Mouse (Mus musculus) ovary, postnatal 36 days (tissue): ENCODE measurements around the gene Exosc6.
"Not testable (repeated sequence)": the region's sequence is repeated elsewhere in the genome, so short reads cannot be mapped to it uniquely, and the experiment has no call there.

Experiments used
- DNase-seq: peaks from one replicate; pipeline ENCODE4 v3.0.0; 2022; ENCODE audit warnings: low spot score, mixed read lengths

The Exosc6 gene

DNA sequence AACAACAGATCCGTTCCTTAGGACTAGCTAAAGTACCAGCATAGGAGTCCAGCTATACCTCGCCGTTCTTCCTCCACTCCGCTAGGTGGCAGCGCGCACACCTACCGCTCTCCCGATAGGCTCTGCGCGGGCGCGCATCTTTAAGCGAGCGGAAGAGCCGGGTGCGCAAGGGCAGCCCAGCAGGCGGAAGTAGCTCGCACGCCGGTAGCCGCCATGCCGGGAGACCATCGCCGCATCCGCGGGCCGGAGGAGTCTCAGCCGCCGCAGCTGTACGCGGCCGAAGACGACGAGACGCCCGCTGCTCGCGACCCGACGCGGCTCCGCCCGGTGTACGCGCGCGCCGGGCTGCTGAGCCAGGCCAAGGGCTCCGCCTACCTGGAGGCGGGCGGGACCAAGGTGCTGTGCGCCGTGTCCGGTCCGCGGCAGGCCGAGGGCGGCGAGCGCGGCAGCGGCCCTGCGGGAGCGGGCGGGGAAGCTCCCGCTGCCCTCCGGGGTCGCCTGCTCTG is at the start of gene Exosc6:
Gene Exosc6 (plus strand): TSS at position 182 of the 506 bp plus-strand sequence.
- peak; percentile 92 for DNase-seq

GRCm38 (mm10) chr8:111010230-111010991 is 45.7 kb upstream of the Exosc6 start:
- DNase-seq = not testable (repeated sequence)

GRCm38 (mm10) chr8:111026609-111027008 is 29.5 kb upstream of the Exosc6 start:
- not testable (repeated sequence) for DNase-seq

- peak; percentile 85 for DNase-seq
Observed at GRCm38 (mm10) chr8:111027391-111027937, 28.7 kb upstream of the Exosc6 start.

DNA sequence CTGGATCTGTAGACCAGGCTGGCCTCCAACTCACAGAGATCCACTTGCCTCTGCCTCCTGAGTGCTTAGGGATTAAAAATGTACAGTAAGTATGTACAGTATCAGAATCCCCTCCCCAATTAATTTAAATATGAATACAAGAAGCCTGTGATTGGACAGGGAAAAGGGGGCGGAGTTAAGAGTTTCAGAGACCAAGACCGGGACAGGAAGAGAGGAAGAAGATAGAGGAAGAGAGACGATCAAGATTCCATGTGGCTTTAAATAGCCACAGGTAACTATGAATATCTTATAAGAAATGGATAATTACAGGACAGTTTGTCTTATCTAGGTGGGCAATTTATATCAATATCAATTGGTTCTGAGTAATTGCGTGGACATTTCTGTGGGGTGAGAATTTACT is 26.6 kb upstream of the Exosc6 start:
- no peak for DNase-seq

GRCm38 (mm10) chr8:111030045-111030444 is 26.1 kb upstream of the Exosc6 start:
- no peak for DNase-seq

GRCm38 (mm10) chr8:111031572-111031971 is 24.6 kb upstream of the Exosc6 start, which contains the start of gene Ddx19b:
Ddx19b (minus strand) TSS chr8:111031751.
- DNase-seq = no peak

DNA sequence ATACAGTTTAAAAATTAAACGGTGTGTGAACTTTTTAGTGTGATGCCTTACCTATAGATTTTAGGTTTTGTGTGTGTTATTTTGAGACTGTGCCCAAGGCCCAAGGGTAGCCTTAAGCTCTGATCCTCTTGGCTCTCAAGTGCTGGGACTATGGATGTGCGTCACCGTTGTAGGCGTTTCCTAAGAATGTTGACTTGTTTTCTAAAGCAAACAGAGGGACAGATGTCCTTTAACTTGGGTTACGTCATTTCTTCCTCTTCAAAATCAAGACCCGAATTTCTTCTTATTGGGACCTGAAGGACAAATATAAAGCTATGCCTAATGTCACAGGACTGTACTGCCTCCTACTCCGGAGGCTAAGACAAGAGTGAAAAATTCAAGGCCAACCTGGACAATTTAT is 23.2 kb upstream of the Exosc6 start, which contains the start of gene Aars:
Gene Aars (plus strand): TSS at position 229 of the 400 bp plus-strand sequence.
- no peak for DNase-seq

- DNase-seq = peak; percentile 89
Observed at GRCm38 (mm10) chr8:111033482-111034215, 22.5 kb upstream of the Exosc6 start.

DNA sequence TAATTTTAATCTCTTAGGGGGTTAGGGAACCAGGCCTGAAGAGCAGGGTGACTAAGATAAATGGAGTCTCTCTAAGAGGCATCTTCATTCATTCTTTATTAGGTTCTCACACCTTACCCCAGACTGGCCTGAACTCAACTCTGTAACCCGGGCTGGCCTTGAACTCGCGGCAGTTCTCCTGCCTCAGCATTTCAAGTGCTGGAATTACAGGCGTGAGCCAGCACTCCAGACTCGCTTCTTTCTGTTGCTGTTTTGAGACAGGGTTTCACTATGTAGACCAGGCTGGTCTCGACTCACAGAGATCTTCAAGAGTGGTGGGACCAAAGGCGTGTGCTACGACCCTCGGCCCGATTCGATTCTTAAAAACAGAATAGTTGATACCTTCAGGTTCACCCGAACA is 21.9 kb upstream of the Exosc6 start:
- no peak for DNase-seq

DNA sequence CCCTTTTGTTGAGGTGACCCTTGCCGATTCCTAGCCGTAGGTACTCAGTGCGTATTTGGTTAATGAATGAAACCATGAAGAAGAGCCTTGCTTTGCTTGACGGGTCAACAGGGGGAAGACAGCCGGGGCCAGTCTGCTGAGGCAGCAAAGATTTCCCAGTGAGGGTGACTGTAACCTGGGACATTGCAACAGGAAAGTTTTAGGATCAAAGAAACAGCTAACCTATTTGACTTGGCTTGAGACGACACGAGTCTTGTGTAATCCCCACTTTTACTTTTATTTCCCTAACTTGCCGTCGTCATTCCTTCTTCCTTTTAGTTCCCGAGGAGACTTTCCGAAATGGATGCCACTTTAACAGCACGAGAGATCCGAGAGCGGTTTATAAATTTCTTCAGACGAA is 19.5 kb upstream of the Exosc6 start:
- no peak for DNase-seq

- no peak for DNase-seq
Observed at GRCm38 (mm10) chr8:111042546-111042945, 13.6 kb upstream of the Exosc6 start.

DNA sequence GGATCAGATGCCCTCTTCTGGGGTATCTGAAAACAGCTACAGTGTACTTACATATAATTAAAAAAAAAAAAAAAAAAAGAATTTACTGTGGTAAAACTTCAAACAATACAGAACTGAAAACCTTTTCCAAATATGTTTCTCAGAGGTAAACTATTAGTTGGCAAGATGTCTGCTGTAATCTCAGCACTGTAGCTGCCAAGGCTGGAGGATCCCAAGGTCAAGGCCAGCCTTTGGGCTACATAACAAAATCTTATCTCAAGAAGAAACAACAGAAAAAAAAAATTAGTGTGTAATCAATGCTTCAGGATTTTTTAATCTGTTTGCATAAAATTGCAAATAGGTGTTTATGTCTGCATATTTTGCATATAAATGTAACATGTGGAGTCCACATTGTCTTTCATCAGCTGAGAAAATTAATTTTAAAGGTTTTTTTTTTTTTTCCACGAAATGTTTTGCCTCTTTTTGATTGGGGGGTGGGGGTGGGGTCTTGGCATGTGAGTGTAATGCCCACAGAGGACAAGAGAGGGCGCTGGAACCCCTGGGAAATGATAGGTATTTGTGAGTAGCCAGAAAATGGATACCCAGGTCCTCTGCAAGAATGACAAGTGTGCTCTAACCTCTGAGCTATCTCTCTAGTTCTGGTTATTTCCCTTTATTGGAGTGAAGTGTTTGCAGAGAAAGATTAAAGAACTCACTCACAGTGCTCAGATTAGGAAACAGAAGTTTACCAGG is 12.0 kb upstream of the Exosc6 start:
- no peak for DNase-seq

DNA sequence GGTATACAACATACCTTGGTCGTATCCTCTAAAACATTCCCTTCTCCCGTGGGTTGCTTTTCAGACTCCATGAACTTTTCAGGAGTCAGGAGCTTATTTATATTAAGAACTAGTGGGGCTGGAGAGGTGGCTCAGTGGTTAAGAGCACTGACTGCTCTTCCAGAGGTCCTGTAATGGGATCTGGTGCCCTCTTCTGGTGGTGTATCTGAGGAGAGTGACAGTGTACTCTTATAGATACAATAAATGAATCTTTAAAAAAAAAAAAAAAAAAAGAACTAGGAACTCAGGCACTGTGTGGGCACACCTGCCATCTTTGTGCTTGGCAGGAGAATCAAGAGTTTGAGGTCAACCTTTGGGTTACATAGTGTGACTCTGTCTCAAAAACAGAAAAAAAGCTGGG is 7.4 kb upstream of the Exosc6 start:
- no peak for DNase-seq

- no peak for DNase-seq
Observed at GRCm38 (mm10) chr8:111049106-111049505, 7.0 kb upstream of the Exosc6 start.

DNA sequence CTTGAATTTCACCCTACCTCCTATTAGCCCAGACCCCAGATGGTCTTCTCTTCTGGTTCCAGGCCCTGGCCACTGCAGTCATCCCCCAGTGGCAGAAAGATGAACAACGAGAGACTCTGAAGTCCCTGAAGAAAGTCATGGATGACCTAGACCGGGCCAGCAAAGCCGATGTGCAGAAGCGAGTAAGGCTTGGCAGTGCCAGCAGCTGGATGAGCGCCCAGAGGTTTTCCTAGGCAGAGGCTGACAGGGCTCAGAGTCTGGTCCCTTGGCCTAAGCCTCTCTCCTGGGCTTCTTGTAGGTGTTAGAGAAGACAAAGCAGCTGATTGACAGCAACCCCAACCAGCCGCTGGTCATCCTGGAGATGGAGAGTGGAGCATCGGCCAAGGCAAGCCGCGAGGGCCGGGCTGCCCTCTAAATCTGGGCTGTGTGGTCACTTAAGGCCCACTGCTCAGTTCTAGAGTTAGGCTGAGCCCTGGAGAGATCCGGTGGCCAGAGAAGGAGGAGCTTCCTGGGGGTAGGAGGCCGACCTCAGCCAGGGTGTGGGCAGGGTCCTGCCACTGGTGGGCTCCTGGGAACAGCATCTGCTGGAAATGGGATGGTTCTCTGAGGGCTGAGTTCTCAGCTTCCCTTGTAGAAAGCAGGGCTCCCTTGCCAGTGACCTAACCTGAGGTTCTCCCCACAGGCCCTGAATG is 2.2 kb upstream of the Exosc6 start:
- DNase-seq = peak; percentile 38

- DNase-seq = no peak
Observed at GRCm38 (mm10) chr8:111055031-111055634, 1.0 kb upstream of the Exosc6 start.

GRCm38 (mm10) chr8:111055661-111056060 is 478 bp upstream of the Exosc6 start:
- DNase-seq = no peak

DNA sequence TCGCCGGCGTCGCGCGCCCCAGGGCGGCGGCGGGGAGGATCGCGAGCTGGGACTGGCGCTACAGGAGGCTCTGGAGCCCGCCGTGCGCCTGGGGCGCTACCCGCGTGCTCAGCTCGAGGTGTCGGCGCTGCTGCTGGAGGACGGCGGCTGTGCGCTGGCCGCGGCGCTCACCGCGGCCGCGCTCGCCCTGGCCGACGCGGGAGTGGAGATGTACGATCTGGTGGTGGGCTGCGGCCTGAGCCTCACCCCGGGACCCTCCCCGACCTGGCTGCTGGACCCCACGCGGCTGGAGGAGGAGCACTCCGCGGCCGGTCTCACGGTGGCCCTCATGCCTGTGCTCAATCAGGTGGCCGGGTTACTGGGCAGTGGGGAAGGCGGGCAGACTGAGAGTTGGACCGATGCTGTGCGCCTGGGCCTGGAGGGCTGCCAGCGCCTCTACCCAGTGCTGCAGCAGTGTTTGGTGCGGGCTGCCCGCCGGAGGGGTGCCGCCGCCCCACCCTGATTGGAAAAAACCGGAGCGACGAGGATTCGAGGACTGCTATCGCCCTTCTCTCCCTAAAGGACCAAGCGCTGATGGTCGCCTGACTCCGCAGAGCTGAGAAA is 653 bp downstream of the Exosc6 start:
- DNase-seq = peak; percentile 53

- no peak for DNase-seq
Observed at GRCm38 (mm10) chr8:111058946-111059572, 2.9 kb downstream of the Exosc6 start.
